Mouse (Mus musculus) ES-Bruce4 (cell line): ENCODE data around the gene Eva1b.

Experiments used
- CTCF ChIP-seq: IDR thresholded peaks from one replicate; pipeline ENCODE4 v1.8.1; 2011; ENCODE audit warnings: low read depth, low read length
- EP300 ChIP-seq: IDR thresholded peaks from 2 replicates; pipeline ENCODE4 v1.6.1; 2011; ENCODE audit warnings: low read depth, low read length; ENCODE audit not compliant: insufficient read depth
- POLR2A ChIP-seq: IDR thresholded peaks from one replicate; pipeline ENCODE4 v1.8.1; 2011; ENCODE audit warnings: low read length; ENCODE audit not compliant: insufficient read depth

GRCm38 (mm10) chr4:126103590-126104068 is 43.9 kb upstream of the Eva1b start, which contains the start of gene Stk40:
- peak; percentile 36 for TF ChIP-seq CTCF
- no peak for TF ChIP-seq EP300
- peak; percentile 49 for TF ChIP-seq POLR2A
